Mouse (Mus musculus) C2C12 (cell line): ENCODE results near the gene Prr12.

Experiments
- CEBPB ChIP-seq: IDR thresholded peaks from one replicate; pipeline ENCODE4 v1.6.1; 2011; ENCODE audit warnings: low read depth, mild to moderate bottlenecking, control low read depth, moderate library complexity
- CTCF ChIP-seq: IDR thresholded peaks from one replicate; pipeline ENCODE4 v1.5.1; 2011; ENCODE audit not compliant: control insufficient read depth, insufficient read depth, insufficient read length
- FOSL1 ChIP-seq: IDR thresholded peaks from one replicate; pipeline ENCODE4 v1.8.0; 2011; ENCODE audit warnings: mild to moderate bottlenecking, low read length; ENCODE audit not compliant: poor library complexity, insufficient read depth, severe bottlenecking
- MAX ChIP-seq: IDR thresholded peaks from one replicate; pipeline ENCODE4 v1.6.1; 2011; ENCODE audit warnings: mild to moderate bottlenecking, control low read depth
- USF1 ChIP-seq: IDR thresholded peaks from one replicate; pipeline ENCODE4 v1.6.1; 2011; ENCODE audit warnings: low read depth, mild to moderate bottlenecking, control low read depth, moderate library complexity

DNA sequence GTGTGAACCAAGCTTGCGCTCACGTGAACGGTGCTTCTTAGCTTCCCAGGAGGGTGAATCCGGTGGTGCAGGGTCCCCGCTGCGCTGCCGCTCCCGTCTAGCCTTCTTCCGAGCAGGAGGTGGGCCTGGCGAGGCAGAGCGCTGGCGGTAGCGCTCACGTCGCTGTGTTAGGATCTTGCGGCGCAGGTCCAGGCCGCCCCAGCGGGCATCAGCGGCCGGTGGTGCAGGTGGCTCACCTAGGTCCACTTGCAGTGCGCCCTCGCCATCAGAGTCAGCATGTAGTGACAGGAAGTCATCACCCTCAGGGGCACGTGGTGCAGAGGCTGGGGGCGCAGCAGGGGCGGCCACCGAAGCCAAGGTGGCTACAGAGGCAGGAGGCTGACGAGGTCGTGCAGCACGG is 44.8 kb downstream of the Prr12 start:
- TF ChIP-seq CTCF: no peak
- TF ChIP-seq USF1: no peak
- TF ChIP-seq CEBPB: no peak
- TF ChIP-seq MAX: no peak
- TF ChIP-seq FOSL1: no peak
